Mouse (Mus musculus): ENCODE results near the gene Mink1.

DNA sequence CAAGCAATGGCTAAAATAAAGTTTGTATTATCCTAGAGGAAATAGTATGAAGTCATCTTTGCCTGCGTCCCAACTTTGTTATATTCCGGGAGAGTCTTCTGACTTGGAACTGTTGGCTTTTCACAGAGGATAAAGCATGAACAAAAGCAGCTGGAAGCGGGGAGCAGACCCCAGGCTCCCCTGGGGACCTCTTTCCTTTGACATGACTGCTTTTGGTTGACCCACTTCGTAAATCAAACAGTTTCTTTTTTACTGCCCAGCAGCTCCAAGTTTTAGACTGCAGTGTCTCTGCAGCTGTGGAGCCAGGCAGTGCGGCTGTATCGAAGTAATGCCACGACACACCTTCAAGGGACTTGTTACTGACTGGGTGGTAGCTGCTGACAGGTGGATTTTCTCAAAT is 3.9 kb downstream of the Mink1 start:
- TF ChIP-seq ZNF384 (IDR thresholded peaks at IDR 0.05; ENCODE audit: low read depth, low read length) (no peak), HCFC1 (IDR thresholded peaks at IDR 0.05; ENCODE audit: borderline replicate concordance, insufficient read depth, low read length) (no peak), ZC3H11A (IDR thresholded peaks at IDR 0.05; ENCODE audit: borderline replicate concordance, low read depth, low read length) (no peak), CHD2 (IDR thresholded peaks at IDR 0.05; ENCODE audit: low read depth, low read length) (no peak), MAFK (IDR thresholded peaks at IDR 0.05; ENCODE audit: insufficient read depth, low read depth, low read length) (no peak)

Data from ES-E14 (cell line).